Mouse (Mus musculus): ENCODE data around the gene Atf6.

The Atf6 gene

DNA sequence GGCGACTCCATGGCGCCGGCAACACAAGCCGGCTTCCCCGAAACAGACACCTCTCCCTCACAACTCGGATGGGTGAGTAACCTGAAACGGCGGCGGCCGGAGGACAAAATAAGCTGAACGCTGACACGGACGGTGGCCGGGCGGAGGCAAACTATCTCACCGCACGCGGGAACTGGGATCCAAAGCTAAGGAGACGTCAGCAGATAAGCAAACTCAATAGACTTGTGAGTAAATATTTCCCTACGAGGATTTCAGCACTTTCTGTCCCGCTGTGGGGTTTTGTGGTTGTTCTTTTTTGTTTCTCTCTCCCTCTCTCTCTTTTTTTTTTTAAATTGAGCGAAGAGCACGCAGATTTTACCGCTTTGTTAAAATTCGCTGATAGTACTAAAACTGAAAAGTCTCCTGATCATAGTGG lies at the start of gene Atf6:
Gene Atf6, minus strand, starts transcription at position 81 of the 415 bp plus-strand sequence.
- peak; percentile 88 for DNase-seq (ENCODE audit: low spot score)

- no peak for DNase-seq (ENCODE audit: low spot score)
Measured at GRCm38 (mm10) chr1:170915657-170916056, 48.1 kb upstream of the Atf6 start.

- DNase-seq (ENCODE audit: low spot score): no peak
Measured at GRCm38 (mm10) chr1:170912891-170913615, 45.5 kb upstream of the Atf6 start, which contains the start of gene Fcrlb. Gene Fcrlb, minus strand, starts transcription at chr1:170912941.

DNA sequence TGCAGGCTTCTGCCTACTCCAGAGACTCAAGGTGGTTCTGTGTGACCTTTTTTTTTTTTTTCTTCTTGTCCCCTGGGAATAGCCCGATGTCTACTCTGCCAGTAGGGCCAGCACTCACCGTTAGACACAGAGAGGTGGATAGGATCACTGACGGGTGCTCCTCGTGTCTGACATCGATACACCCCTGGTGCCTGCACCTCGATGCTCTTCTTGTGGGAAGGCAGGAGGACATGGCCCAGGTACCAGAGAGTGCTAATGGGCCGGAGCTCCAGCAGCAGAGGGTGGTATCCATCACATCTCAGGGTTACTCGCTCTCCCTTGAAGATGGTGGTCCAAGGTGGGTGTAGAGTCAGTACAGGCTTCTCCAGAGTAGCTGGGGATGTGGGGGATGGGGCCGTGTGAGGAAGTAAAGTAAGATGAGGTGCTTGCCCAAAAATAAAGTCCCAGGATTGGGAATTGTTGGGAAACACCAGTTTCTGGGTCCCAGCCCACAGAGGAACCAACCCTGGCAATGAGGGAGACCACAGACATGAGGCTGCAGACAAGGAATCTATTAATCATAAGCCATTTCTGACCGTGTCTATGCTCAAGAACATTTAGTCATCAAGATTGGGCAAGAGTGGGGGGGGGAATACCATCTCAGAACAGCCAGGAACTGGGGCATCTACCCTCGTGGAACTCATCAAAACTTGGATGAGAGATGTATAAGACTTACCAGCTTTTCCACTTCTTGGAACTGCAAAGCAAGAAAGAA lies 44.5 kb upstream of the Atf6 start:
- DNase-seq (ENCODE audit: low spot score): no peak

- no peak for DNase-seq (ENCODE audit: low spot score)
Measured at GRCm38 (mm10) chr1:170908341-170908740, 40.8 kb upstream of the Atf6 start.

GRCm38 (mm10) chr1:170907456-170908191 lies 40.1 kb upstream of the Atf6 start:
- DNase-seq (ENCODE audit: low spot score): peak; percentile 26

DNA sequence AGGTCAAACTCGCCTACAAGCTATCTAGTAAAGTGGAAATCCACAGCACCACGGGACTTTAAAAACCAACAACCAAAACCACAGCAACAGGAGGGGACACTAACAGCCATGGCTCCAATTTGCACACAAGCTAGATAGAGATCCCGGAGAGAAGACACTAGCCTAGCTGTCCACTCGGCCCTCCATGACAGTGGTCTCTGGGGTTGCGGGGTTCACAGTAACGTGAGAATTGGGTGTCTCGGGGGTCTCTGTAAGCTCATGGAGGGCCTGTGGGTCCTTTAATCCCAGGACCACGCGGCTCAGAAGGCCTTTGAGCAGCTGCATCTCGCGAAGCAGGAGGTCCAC lies 39.5 kb upstream of the Atf6 start:
- no peak for DNase-seq (ENCODE audit: low spot score)

DNA sequence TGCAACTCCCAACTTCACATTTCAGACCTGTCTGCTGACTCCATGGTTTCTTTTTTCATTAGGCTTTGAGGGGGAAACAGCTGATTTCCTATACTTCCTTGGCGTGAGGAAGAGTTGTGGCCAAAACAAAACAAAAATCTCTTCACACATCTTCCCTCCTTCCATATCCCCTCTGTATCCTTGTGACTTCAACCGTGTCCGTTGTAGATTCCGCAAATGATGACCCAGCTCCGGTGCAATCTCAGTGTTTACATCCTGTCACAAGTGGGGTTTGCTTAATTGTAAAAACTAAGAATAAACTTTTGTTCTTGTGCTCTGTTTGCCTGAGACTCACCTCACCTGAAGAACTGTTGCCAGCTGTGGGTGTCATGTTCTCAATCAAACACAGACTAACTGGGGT lies 35.9 kb upstream of the Atf6 start:
- DNase-seq (ENCODE audit: low spot score): no peak

GRCm38 (mm10) chr1:170901536-170902238 lies 34.1 kb upstream of the Atf6 start:
- peak; percentile 69 for DNase-seq (ENCODE audit: low spot score)

DNA sequence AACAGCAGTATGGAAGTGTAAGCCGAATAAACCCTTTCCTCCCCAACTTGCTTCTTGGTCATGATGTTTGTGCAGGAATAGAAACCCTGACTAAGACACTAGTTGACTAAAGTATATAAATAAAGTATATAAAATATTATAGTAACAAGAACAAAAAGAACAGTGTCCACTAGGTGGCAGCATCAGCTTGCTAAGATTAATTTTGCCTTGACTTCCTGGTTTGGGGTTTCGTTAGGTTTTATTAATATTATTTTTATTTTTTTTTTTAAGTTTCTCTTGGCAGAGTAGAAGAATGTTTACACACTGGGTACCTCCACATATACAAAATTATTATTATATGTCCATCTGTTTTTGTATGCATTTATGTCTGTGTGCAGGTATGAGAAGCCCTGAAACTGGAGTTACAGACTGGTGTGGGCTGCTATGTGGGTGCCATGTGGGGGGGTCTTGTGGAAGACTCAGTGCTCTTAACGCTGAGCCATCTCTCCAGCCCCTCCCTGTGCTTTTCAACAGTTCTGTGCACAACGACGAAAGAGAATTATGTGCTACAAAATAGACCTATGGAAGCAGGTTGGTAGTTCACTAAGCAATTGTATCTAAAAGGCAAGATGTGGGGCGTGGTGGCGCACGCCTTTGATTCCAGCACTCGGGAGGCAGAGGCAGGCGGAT lies 33.4 kb upstream of the Atf6 start:
- DNase-seq (ENCODE audit: low spot score): no peak

DNA sequence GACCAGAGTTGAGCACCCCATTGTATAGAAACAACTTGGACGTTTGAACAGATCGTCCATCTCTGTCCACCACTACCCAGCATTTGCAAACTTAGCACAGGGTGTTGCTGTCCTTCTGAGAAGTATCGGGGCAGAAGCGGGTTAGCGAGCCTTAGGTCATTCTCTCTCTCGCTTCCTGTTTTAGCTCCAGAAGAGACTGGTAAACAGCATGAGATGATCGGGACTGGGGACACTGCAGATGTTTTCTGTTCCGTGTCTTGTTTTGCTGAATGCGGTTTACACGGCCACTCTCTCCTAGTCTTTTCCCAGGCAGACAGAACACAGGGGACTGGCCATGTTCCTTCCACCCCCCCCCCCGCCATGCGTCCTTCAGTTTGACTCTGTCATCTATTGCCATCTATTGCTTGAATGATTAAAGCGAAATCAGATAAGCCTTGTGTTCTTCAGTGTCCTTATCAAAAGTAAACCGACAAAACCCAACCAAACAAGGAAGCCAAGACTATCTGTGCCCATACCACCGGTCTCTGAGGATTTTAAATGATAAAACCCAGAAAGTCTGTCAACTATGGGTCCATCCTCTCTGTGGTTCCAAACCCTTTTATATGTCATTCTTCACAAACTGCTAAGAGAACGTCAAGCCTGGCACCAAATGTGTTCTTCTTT lies 31.0 kb upstream of the Atf6 start:
- no peak for DNase-seq (ENCODE audit: low spot score)

DNA sequence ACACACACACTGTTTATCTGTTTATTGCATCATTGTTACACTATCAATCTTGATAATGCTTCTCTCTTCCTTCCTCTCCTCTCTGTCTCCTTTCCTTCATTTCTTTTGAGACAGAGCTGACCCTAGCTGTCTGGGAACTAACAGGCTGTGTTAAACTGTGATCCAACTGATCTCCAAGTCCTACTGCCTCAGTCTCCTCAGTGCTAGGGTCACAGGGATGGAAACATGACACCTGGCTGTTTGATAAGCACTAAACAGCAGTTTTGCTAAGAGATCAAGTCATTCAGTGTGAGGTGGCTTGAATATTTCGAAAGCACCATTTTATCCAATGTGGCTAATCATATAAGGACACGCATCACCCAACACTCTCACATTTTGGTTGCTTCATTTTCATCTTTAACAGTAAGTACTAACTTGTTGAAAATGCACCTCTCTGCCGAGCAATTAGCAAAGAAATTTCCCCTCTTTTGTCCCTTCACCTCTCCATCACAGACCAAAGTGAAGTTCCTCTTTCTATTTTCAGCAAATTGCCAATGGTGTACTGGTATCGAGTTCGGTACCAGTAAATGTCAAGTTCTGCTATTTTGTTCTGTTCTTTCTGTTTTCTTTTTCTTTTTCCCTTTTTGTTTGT lies 29.2 kb upstream of the Atf6 start:
- DNase-seq (ENCODE audit: low spot score): no peak

DNA sequence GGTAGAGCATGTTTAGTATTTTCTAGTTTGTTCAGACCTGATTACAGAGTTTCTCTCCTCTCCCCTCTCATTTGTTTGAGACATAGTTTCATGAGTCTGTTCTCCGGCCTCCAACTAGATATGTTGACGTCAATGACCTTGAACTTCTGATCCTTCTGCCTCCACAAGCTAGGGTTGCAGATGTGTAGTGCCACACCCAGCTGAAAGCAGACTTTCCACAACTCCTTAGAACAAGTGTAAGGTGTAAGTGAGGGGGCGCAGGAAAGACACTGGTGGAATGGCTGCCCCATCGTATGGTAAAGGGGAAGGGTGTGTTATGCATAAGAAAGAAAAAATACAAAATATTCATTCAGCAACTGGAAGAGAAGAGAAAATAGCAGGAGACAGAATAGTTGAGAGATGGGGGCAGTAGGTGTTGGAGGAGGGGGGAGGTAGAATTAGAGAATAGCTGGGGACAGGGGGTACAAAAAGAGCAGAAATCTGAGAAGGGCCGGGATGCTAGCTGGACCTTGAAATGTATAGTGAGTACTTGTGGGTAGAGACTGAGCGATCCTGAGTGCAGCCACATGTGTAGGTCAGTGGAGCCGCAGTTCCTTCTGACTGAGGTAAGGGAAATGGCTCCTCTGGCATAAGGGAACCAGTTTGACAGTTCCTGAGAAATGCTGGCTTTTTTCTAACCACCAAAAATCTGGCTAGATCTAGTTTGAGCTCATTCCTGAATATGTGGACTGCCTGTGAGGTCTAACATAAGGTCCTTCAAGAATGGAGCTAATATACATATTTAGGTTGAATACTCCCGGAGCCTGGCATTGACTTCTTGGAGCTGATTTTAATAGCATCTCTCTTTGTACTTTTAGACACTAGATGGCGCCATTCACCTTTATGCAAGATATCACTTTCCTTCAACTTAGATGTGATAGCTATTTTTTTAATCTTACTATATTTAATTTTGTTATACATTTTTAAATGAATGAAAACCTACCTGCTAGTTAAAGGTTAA lies 27.3 kb upstream of the Atf6 start:
- DNase-seq (ENCODE audit: low spot score): no peak

DNA sequence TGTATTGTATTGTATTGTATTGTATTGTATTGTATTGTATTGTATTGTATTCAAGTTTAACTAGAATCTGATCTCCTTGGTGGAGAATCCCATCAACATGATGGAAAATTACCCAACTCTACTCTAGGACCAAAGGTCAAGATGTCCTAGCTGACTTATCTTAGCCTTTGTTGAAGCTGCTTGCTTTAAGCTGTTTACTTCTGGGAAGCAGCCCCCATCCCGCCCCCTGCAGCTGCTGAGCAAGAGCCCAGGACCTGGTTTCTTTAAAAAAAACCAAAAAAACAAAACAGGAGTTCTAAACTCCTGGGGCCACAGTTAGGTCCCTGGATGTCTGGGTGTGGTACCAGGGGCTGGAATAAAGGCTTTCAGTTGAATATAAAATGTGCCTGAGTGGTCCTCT lies 24.7 kb upstream of the Atf6 start:
- DNase-seq (ENCODE audit: low spot score): no peak

GRCm38 (mm10) chr1:170891646-170892045 lies 24.1 kb upstream of the Atf6 start:
- no peak for DNase-seq (ENCODE audit: low spot score)

- DNase-seq (ENCODE audit: low spot score): no peak
Measured at GRCm38 (mm10) chr1:170889310-170889709, 21.7 kb upstream of the Atf6 start.

DNA sequence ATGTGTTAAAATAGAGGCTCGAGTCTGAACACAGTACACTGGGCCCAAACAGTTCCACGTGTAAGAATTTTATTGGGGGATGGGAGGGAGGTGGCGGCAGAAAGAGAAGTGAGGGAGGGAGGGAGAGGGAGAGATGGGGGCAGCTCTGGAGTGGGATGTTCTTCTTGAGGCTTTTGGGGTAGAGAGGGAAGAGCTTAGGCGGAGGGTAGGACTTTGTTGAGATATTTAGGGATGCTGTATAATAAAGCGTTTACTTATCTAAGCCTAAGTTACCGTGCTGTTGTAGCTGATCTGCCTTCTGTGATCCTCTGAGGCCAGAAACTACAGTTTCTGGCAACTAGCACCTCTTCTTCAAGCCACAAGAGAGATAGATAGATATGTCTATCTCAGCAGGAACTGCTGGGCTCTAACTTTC lies 18.5 kb upstream of the Atf6 start:
- no peak for DNase-seq (ENCODE audit: low spot score)

DNA sequence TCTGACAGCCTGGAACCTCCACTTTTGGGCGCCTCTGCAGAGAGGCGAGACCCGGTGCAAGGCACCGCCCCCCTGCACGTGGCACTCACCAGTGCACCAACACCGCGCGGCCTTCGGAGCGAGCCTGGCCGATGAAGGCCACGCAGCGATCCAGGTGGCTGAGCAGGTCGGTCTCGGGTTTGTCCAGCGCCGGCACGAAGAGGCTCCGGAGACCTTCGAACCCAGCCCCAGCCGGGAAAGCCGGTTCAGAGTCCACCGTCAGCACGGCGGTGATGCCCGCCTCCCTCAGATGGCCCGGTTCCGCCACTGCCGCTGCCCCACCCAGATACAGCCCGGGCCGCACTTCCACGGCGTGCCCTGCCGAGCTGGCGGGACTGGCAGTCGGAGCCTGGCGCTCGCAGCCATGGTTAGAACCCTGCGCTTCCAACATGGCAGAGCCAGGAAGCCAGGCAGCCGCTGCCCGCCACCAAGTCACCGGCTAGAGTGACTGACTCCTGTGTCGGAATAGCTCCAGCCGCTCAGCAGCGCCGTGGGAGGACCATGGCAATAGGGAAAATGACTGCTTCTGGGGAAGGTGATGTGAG lies 17.5 kb upstream of the Atf6 start, which contains the start of the genes Gm26620 and Dusp12:
Gene Gm26620, plus strand, starts transcription at position 88 of the 584 bp plus-strand sequence.
Gene Dusp12, minus strand, starts transcription at position 563 of the 584 bp plus-strand sequence.
- peak; percentile 82 for DNase-seq (ENCODE audit: low spot score)

DNA sequence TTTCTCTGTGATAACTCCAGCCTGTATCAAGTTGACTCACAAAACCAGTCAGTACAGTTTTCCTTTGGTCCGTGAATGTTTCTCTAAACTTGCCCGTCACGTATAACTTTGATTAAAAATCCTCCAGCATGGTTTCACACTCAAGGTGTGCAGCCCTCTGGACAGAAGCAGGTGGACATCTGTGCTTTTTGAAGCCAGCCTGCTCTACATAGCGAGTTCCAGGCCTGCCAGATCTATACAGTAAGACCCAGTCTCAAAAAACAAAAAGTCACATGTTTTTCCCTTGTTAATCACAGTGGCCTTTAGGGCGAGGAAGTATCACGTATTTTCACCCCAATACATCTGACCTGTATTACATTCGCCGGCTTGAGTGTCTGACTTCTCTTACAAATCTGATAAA lies 16.8 kb upstream of the Atf6 start:
- DNase-seq (ENCODE audit: low spot score): no peak

Data from ovary, adult 18-20 months (tissue).